ENCODE assay signal across 8 mouse cellular contexts in the genomic region with DNA sequence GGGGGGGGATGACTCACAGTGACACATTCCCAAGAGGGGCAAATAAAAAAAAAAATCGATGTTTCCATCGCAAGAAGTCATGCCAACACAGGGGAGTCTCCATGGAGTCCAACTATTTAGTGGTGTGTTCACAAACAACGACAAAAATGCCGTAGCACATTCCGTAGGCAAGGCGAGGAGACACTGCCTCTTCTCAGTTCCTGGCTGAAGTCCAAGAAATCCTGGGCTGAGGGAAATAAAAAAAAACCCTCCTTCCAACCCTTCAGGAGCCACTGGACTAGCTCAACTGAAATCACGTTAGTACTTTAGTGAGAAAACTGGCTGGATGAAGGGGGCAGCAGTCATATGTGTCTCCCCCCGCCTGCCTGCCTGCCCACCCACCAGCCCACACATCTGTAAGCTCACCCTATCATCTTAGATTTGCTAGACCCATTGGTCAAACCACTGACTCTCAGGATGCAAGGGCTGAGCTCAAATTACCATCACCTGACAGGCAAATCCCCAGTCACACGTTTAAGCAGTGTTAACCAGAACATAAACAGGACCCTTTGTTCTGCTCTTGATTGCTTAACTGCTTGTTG. TPM values are rescaled to one million over a fixed set of nuclear protein-coding genes. Genes with fewer than 3 reads are reported as not detected.
DNase-seq lines count a peak whose midpoint lies in the region; ATAC-seq and TF ChIP-seq lines count a peak whose summit lies in the region.

No protein-coding gene starts in this region.

- intact Hi-C loops in left cerebral cortex, postnatal 25 days (cut with DNase I): no loop called here

- no peak for DNase-seq in liver
- peak; percentile 76 for DNase-seq in forelimb bud, embryonic 11.5 days (ENCODE audit: low read depth, low spot score)
- DNase-seq in lung, postnatal 4 days: peak; percentile 30 to 41
- DNase-seq in right cerebral cortex, postnatal 10 days (ENCODE audit: low spot score in 2 of 2): no peak
- DNase-seq in left cerebral cortex, postnatal 25 days (ENCODE audit: low spot score in 2 of 2): no peak
- no peak for DNase-seq in cerebellum, adult 11 months

- no peaks in the 10 kb centered on the region for H3K27me3 ChIP-seq in liver, embryonic 12.5 days (replicated peaks)
- no peaks in the 10 kb centered on the region for H3K27me3 ChIP-seq in intestine, postnatal 0 days (replicated peaks; ENCODE audit: control insufficient read depth, insufficient read depth, low read length)

- H3K4me2 ChIP-seq in liver, embryonic 12.5 days: no peak overlapping the region
- peak overlapping the region; percentile 25 for H3K4me2 ChIP-seq in intestine, postnatal 0 days (replicated peaks; ENCODE audit: low read depth)

- WGBS in liver, embryonic 12.5 days (ENCODE audit: insufficient replicate concordance): 67% methylated on average over 9 of the region's 9 CpGs
- 18% methylated on average over 9 of the region's 9 CpGs for WGBS in intestine, postnatal 0 days

- H3K9me3 ChIP-seq in liver, embryonic 12.5 days (replicated peaks): no peaks in the 10 kb centered on the region
- H3K9me3 ChIP-seq in intestine, postnatal 0 days (ENCODE audit: control insufficient read depth): no peaks in the 10 kb centered on the region

- peak overlapping the region; percentile 10; the same call in 1 of the 2 replicates for H3K27ac ChIP-seq in liver, embryonic 12.5 days
- no peak overlapping the region for H3K27ac ChIP-seq in intestine, postnatal 0 days (ENCODE audit: low read depth, low read length)

- no peak overlapping the region for H3K9ac ChIP-seq in liver, embryonic 12.5 days
- H3K9ac ChIP-seq in intestine, postnatal 0 days (ENCODE audit: low read depth, low read length): no peak overlapping the region

- H3K4me1 ChIP-seq in liver, embryonic 12.5 days: peaks cover 68% of the 10 kb centered on the region
- no peaks in the 10 kb centered on the region for H3K4me1 ChIP-seq in intestine, postnatal 0 days (replicated peaks; ENCODE audit: control insufficient read depth, insufficient read depth, low read length)

- no peak for ATAC-seq in liver, embryonic 12.5 days
- peak; percentile 19; the same call in 1 of the 2 replicates for ATAC-seq in intestine, postnatal 0 days

- H3K36me3 ChIP-seq in liver, embryonic 12.5 days: peaks cover 41% of the 10 kb centered on the region
- no peaks in the 10 kb centered on the region for H3K36me3 ChIP-seq in intestine, postnatal 0 days (ENCODE audit: control insufficient read depth, insufficient read depth)

- TF ChIP-seq CTCF in intestine, postnatal 0 days (IDR thresholded peaks at IDR 0.05; ENCODE audit: low read depth): no peak

- no peak overlapping the region for H3K4me3 ChIP-seq in liver, embryonic 12.5 days
- no peak overlapping the region for H3K4me3 ChIP-seq in intestine, postnatal 0 days (ENCODE audit: low read depth, low read length)

RNA-seq across cellular contexts. Expression of gene St3gal6, which starts 11.8 kb away (rescaled TPM):
- 60.1 TPM in 2 replicates for polyA plus RNA-seq in liver, embryonic 12.5 days (2016; fragmentation: Nextera tagmentation; extraction: Ambion mirVana)
- polyA plus RNA-seq in intestine, postnatal 0 days (2015; fragmentation: Nextera tagmentation; extraction: Ambion mirVana): 32.5 and 32.6 TPM in 2 replicates
- total RNA-seq in left cerebral cortex, postnatal 25 days (2021): 10 to 100 TPM; 20.5 to 20.6 TPM

Comparison
In these comparisons a context has a peak if more than half of its experiments do, and no peak if none do; other contexts are left out.
1. DNase-seq: peak in forelimb bud, embryonic 11.5 days (single experiment) and lung, postnatal 4 days (2 of 2); none in liver (single experiment), right cerebral cortex, postnatal 10 days (0 of 2), left cerebral cortex, postnatal 25 days (0 of 2) and cerebellum, adult 11 months (single experiment).